Mouse (Mus musculus) midbrain, embryonic 10.5 days (tissue): ENCODE results near the gene Ctbp2. TPM values are rescaled to one million over a fixed set of nuclear protein-coding genes. Genes with fewer than 3 reads are reported as not detected.
A peak's percentile ranks its signal among the peaks of the same experiment; 100 is the strongest.

Experiments used
- DNase-seq: peaks from one replicate; pipeline ENCODE4 v3.0.0-alpha.2; 2017; ENCODE audit warnings: low spot score
- H3K27ac ChIP-seq: fragments of 300-500 bp; sonication (generic); replicated peaks from 2 replicates; pipeline ENCODE4 v1.5.1; 2016; ENCODE audit warnings: mild to moderate bottlenecking
- H3K27me3 ChIP-seq: fragments of 300-500 bp; sonication (generic); 2 replicates; pipeline ENCODE4 v1.6.1; 2016; ENCODE audit warnings: low read depth, mild to moderate bottlenecking; ENCODE audit not compliant: poor library complexity, severe bottlenecking
- H3K36me3 ChIP-seq: fragments of 300-500 bp; sonication (generic); 2 replicates; pipeline ENCODE4 v1.6.1; 2016; ENCODE audit warnings: mild to moderate bottlenecking, moderate library complexity
- H3K4me1 ChIP-seq: fragments of 300-500 bp; sonication (generic); 2 replicates; pipeline ENCODE4 v1.6.1; 2016
- H3K4me3 ChIP-seq: fragments of 300-500 bp; sonication (generic); 2 replicates; pipeline ENCODE4 v1.5.1; 2016; ENCODE audit warnings: mild to moderate bottlenecking, moderate library complexity
- H3K9me3 ChIP-seq: fragments of 300-500 bp; sonication (generic); replicated peaks from 2 replicates; pipeline ENCODE4 v1.6.1; 2016; ENCODE audit warnings: mild to moderate bottlenecking
- WGBS: fragments of 180-500 bp; shearing (Covaris S2); methylation state at CpG from one replicate; pipeline ENCODE4 v1.1.7; 2016; 5-methylcytosine and 5-hydroxymethylcytosine counted together
- polyA plus RNA-seq: library from polyadenylated mRNA; unstranded; fragments of >200 nt; fragmentation: Nextera tagmentation; extraction: Ambion mirVana; gene quantifications from 2 replicates; pipeline ENCODE4 v1.2.1, GENCODE M21; 2016

Ctbp2 gene
- polyA plus RNA-seq = 113 and 118 TPM in 2 replicates

GRCm38 (mm10) chr7:133123999-133124700, at the start of gene Ctbp2:
TSS of gene Ctbp2 (minus strand) at chr7:133124354.
- Histone ChIP-seq H3K27me3 (peaks cover 26% of the 10 kb centered on the region), H3K4me1 (peaks cover 38% of the 10 kb centered on the region), H3K4me3 (peak within 1 kb of the TSS; percentile 97), H3K9me3 (peaks cover 8% of the 10 kb centered on the region; the same call in 1 of the 2 replicates), H3K27ac (peak within 1 kb of the TSS; percentile 100), H3K36me3 (no peaks in the 10 kb centered on the region)
- under 1% methylated on average over 56 of the region's 59 CpGs for whole genome bisulfite sequencing
- peak; percentile 86 for DNase-seq

- no peak overlapping the region for H3K27ac ChIP-seq
- no peak overlapping the region for H3K4me3 ChIP-seq
- no peaks in the 10 kb centered on the region for H3K4me1 ChIP-seq
- H3K36me3 ChIP-seq = no peaks in the 10 kb centered on the region
- no peaks in the 10 kb centered on the region for H3K9me3 ChIP-seq
- DNase-seq = no peak
- H3K27me3 ChIP-seq = no peaks in the 10 kb centered on the region
- WGBS = 93% methylated on average over 4 of the region's 4 CpGs
Observed at GRCm38 (mm10) chr7:133171403-133172032, 47.4 kb upstream of the Ctbp2 start.

- Histone ChIP-seq H3K4me1 (0 out of 2 replicates have a peak, but pooled peaks cover 2% of the 10 kb centered on the region), H3K36me3 (no peaks in the 10 kb centered on the region), H3K27me3 (no peaks in the 10 kb centered on the region), H3K9me3 (no peaks in the 10 kb centered on the region), H3K4me3 (no peak overlapping the region), H3K27ac (no peak overlapping the region)
- 90% methylated on average over 3 of the region's 3 CpGs for WGBS
- DNase-seq = no peak
Observed at GRCm38 (mm10) chr7:133168928-133169327, 44.8 kb upstream of the Ctbp2 start.

DNA sequence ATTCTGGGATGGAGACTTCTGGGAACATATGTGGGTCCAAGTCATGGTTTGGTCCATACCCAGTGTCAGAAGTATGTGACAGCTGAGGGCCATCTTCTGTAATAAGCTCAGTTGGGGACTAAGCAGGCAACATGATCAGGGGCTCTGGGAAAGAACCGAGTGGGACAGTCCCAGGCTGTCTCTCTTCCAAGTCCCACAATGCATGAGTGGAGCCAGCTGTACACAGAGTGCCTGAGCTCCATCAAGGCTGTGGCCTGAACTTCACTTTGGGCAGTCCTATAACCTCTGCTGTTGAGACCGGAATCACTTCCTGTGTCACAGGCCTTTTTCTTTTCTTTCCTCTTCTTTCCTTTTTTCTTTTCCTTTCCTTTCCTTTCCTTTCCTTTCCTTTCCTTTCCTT, 43.7 kb upstream of the Ctbp2 start:
- DNase-seq = no peak
- WGBS = 88% methylated on average over 2 of the region's 2 CpGs
- Histone ChIP-seq H3K4me1 (0 out of 2 replicates have a peak, but pooled peaks cover 2% of the 10 kb centered on the region), H3K27me3 (no peaks in the 10 kb centered on the region), H3K27ac (no peak overlapping the region), H3K4me3 (no peak overlapping the region), H3K9me3 (no peaks in the 10 kb centered on the region), H3K36me3 (no peaks in the 10 kb centered on the region)

- no peak for DNase-seq
- H3K27ac ChIP-seq = no peak overlapping the region
- WGBS = 81% methylated on average over 2 of the region's 2 CpGs
- H3K4me3 ChIP-seq = no peak overlapping the region
- no peaks in the 10 kb centered on the region for H3K27me3 ChIP-seq
- H3K9me3 ChIP-seq = no peaks in the 10 kb centered on the region
- H3K36me3 ChIP-seq = no peaks in the 10 kb centered on the region
- 0 out of 2 replicates have a peak, but pooled peaks cover 2% of the 10 kb centered on the region for H3K4me1 ChIP-seq
Observed at GRCm38 (mm10) chr7:133164770-133165169, 40.6 kb upstream of the Ctbp2 start.

DNA sequence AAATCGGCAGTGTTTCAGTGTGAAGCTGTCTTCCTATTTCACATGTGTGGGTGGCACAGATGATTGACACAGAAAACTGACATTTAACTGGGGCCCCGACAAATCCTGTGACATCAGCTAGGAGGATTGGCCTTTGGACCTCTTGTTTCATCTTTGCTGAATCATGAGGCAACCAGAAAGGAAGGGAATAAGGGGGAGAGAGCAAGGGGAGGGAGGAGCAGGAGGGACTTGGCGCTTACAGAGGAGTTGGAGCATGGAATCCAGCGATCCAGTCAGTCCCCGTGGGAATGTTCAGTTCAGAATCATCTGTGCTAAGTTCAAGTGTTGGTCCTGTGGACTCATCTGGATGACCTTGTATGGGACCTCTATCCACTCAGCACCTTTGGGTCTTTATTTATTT, 38.9 kb upstream of the Ctbp2 start:
- WGBS = 69% methylated on average over 5 of the region's 5 CpGs
- no peak for DNase-seq
- H3K4me3 ChIP-seq = no peak overlapping the region
- no peaks in the 10 kb centered on the region for H3K9me3 ChIP-seq
- H3K36me3 ChIP-seq = no peaks in the 10 kb centered on the region
- no peaks in the 10 kb centered on the region for H3K27me3 ChIP-seq
- H3K4me1 ChIP-seq = 0 out of 2 replicates have a peak, but pooled peaks cover 2% of the 10 kb centered on the region
- H3K27ac ChIP-seq = no peak overlapping the region

- no peaks in the 10 kb centered on the region for H3K27me3 ChIP-seq
- DNase-seq = no peak
- no peak overlapping the region for H3K27ac ChIP-seq
- H3K9me3 ChIP-seq = no peaks in the 10 kb centered on the region
- H3K36me3 ChIP-seq = no peaks in the 10 kb centered on the region
- WGBS = 74% methylated on average over 2 of the region's 2 CpGs
- 0 out of 2 replicates have a peak, but pooled peaks cover 2% of the 10 kb centered on the region for H3K4me1 ChIP-seq
- H3K4me3 ChIP-seq = no peak overlapping the region
Observed at GRCm38 (mm10) chr7:133162131-133162530, 38.0 kb upstream of the Ctbp2 start.

DNA sequence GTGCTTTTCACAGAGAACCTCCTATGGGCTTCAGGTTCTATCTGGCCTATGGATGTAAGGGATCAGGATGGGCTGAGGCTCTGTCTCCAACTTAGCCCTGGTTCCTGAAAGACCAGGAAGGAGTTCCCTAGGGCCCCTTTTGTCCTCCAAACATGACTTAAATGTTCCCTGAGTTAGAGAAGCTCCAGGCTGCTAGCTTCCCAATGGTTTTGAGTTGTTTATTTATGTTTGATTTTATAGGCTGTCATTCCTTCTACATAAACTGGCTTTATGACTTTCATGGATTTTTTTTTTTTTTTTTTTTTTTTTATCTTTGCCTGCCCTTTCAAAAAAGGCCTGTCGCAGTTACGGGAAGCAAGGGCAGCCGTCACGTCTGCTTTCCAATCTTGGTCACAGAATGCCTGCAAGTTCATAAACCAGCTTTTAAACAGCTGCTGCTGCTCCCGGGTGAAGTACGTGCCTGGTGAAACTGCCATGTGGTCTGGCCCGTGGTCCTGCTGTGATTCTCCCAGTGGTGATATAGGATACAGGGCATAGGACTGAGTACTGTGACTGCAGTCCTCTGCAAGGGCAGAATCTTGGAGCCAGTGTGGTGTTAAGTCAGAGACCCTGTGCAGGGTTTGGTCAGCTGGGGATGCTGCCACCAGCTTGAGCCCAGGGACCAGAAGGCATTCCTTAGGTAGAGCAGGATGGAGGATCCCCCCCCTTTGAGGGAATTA, 37.4 kb upstream of the Ctbp2 start:
- no peak overlapping the region for H3K4me3 ChIP-seq
- H3K27me3 ChIP-seq = no peaks in the 10 kb centered on the region
- WGBS = 72% methylated on average over 7 of the region's 7 CpGs
- H3K36me3 ChIP-seq = no peaks in the 10 kb centered on the region
- no peaks in the 10 kb centered on the region for H3K9me3 ChIP-seq
- no peak for DNase-seq
- no peak overlapping the region for H3K27ac ChIP-seq
- 0 out of 2 replicates have a peak, but pooled peaks cover 2% of the 10 kb centered on the region for H3K4me1 ChIP-seq

GRCm38 (mm10) chr7:133159519-133159918, 35.4 kb upstream of the Ctbp2 start:
- Histone ChIP-seq H3K27me3 (no peaks in the 10 kb centered on the region), H3K9me3 (no peaks in the 10 kb centered on the region), H3K4me3 (no peak overlapping the region), H3K27ac (no peak overlapping the region), H3K36me3 (no peaks in the 10 kb centered on the region), H3K4me1 (0 out of 2 replicates have a peak, but pooled peaks cover under 1% of the 10 kb centered on the region)
- DNase-seq = no peak
- 90% methylated on average over 3 of the region's 3 CpGs for WGBS

GRCm38 (mm10) chr7:133155621-133156020, 31.5 kb upstream of the Ctbp2 start:
- no peaks in the 10 kb centered on the region for H3K9me3 ChIP-seq
- H3K27ac ChIP-seq = no peak overlapping the region
- no peak overlapping the region for H3K4me3 ChIP-seq
- no peaks in the 10 kb centered on the region for H3K27me3 ChIP-seq
- no peaks in the 10 kb centered on the region for H3K36me3 ChIP-seq
- 88% methylated on average over 12 of the region's 12 CpGs for WGBS
- DNase-seq = no peak
- H3K4me1 ChIP-seq = no peaks in the 10 kb centered on the region

- 84% methylated on average over 6 of the region's 6 CpGs for WGBS
- no peak for DNase-seq
Observed at GRCm38 (mm10) chr7:133154846-133155245, 30.7 kb upstream of the Ctbp2 start.

DNA sequence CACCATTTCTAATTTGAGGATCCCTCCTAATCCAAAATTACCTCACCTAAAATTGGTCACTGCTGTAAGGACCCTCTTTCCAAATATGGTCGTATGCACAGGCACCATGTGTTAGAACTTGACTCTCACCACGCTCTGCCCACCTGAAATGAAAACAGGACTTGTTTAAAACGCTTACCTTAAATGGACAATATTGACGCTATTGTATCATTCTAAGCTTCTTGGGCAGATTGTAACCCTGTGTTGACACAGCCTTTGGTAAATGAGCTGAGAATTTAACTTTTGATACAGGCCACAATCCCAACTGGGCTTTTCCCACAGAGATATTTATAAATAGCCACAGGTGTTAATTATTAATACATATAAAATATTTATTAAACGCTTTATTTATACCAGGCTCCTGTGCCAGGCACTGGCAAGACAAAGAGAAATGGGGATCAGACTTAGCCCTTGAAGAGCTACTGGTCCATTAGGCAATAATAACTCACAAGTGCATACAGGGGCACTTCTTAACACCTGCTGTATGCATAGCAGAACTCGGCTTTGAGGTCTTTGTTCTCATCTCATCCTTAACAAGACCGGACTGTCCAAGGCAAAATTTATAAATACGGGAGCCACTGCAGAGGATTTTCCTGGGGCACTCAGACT, 15.7 kb upstream of the Ctbp2 start:
- WGBS = 86% methylated on average over 8 of the region's 8 CpGs
- no peak for DNase-seq

More at GRCm38 (mm10) chr7:133154846-133155245, 30.7 kb upstream of the Ctbp2 start:
- no peaks in the 10 kb centered on the region for H3K27me3 ChIP-seq
- H3K36me3 ChIP-seq = no peaks in the 10 kb centered on the region
- H3K4me1 ChIP-seq = no peaks in the 10 kb centered on the region
- H3K27ac ChIP-seq = no peak overlapping the region
- H3K9me3 ChIP-seq = no peaks in the 10 kb centered on the region
- H3K4me3 ChIP-seq = no peak overlapping the region

More for the DNA sequence above, 15.7 kb upstream of the Ctbp2 start:
- H3K27me3 ChIP-seq = no peaks in the 10 kb centered on the region
- no peaks in the 10 kb centered on the region for H3K36me3 ChIP-seq
- H3K4me1 ChIP-seq = no peaks in the 10 kb centered on the region
- H3K27ac ChIP-seq = no peak overlapping the region
- H3K9me3 ChIP-seq = no peaks in the 10 kb centered on the region
- no peak overlapping the region for H3K4me3 ChIP-seq
